8 mouse cellular contexts compared by ENCODE assay signal in genomic region chr5:4962063-4962610, GRCm38 (mm10).
DNase-seq lines count a peak whose midpoint lies in the region; ATAC-seq and TF ChIP-seq lines count a peak whose summit lies in the region.

No protein-coding gene starts in this region.

- no peaks in the 10 kb centered on the region for H3K36me3 ChIP-seq in embryonic facial prominence, embryonic 13.5 days
- no peaks in the 10 kb centered on the region for H3K36me3 ChIP-seq in heart, embryonic 13.5 days
- no peaks in the 10 kb centered on the region for H3K36me3 ChIP-seq in kidney, embryonic 15.5 days
- no peaks in the 10 kb centered on the region for H3K36me3 ChIP-seq in limb, embryonic 15.5 days
- H3K36me3 ChIP-seq in midbrain, postnatal 0 days (ENCODE audit: insufficient read depth, low read length), result no peaks in the 10 kb centered on the region
- H3K36me3 ChIP-seq in stomach, embryonic 14.5 days (ENCODE audit: control insufficient read depth, insufficient read depth, low read length), result no peaks in the 10 kb centered on the region

- no peak overlapping the region for H3K4me3 ChIP-seq in bone marrow, adult 2 months (replicated peaks; ENCODE audit: control insufficient read depth, low read depth, low read length)
- no peak overlapping the region for H3K4me3 ChIP-seq in embryonic facial prominence, embryonic 13.5 days
- H3K4me3 ChIP-seq in heart, embryonic 13.5 days, result no peak overlapping the region
- H3K4me3 ChIP-seq in kidney, embryonic 15.5 days (replicated peaks), result no peak overlapping the region
- H3K4me3 ChIP-seq in limb, embryonic 15.5 days, result no peak overlapping the region
- H3K4me3 ChIP-seq in midbrain, postnatal 0 days (ENCODE audit: low read depth, low read length), result no peak overlapping the region
- no peak overlapping the region for H3K4me3 ChIP-seq in stomach, embryonic 14.5 days (ENCODE audit: low read depth, low read length)

- peak; percentile 76; the same call in 1 of the 2 replicates for ATAC-seq in embryonic facial prominence, embryonic 13.5 days (ENCODE audit: insufficient number of reproducible peaks, insufficient read depth, low FRiP score, low TSS enrichment, low read depth)
- no peak for ATAC-seq in heart, embryonic 13.5 days (ENCODE audit: extremely low read depth, insufficient number of reproducible peaks, low FRiP score, low TSS enrichment)
- peak; percentile 75 for ATAC-seq in kidney, embryonic 15.5 days (replicated peaks; ENCODE audit: low FRiP score)
- ATAC-seq in limb, embryonic 15.5 days (ENCODE audit: insufficient number of reproducible peaks, low FRiP score, low TSS enrichment, low read depth), result peak; percentile 73
- peak; percentile 86 for ATAC-seq in midbrain, postnatal 0 days (ENCODE audit: low FRiP score)
- ATAC-seq in stomach, embryonic 14.5 days (ENCODE audit: insufficient number of reproducible peaks, insufficient read depth, low FRiP score, low read depth), result peak; percentile 68; the same call in 1 of the 2 replicates

- no peaks in the 10 kb centered on the region for H3K9me3 ChIP-seq in embryonic facial prominence, embryonic 13.5 days
- H3K9me3 ChIP-seq in heart, embryonic 13.5 days, result no peaks in the 10 kb centered on the region
- no peaks in the 10 kb centered on the region for H3K9me3 ChIP-seq in kidney, embryonic 15.5 days (replicated peaks)
- no peaks in the 10 kb centered on the region for H3K9me3 ChIP-seq in limb, embryonic 15.5 days
- no peaks in the 10 kb centered on the region for H3K9me3 ChIP-seq in midbrain, postnatal 0 days (ENCODE audit: low read length)
- no peaks in the 10 kb centered on the region for H3K9me3 ChIP-seq in stomach, embryonic 14.5 days (ENCODE audit: control insufficient read depth, low read depth, low read length)

- H3K9ac ChIP-seq in embryonic facial prominence, embryonic 13.5 days, result no peak overlapping the region
- H3K9ac ChIP-seq in heart, embryonic 13.5 days, result no peak overlapping the region
- H3K9ac ChIP-seq in kidney, embryonic 15.5 days, result no peak overlapping the region
- no peak overlapping the region for H3K9ac ChIP-seq in limb, embryonic 15.5 days
- no peak overlapping the region for H3K9ac ChIP-seq in midbrain, postnatal 0 days (replicated peaks; ENCODE audit: low read length, poor library complexity, severe bottlenecking)
- no peak overlapping the region for H3K9ac ChIP-seq in stomach, embryonic 14.5 days (replicated peaks; ENCODE audit: low read depth, low read length)

- DNase-seq in CD4-positive, CD25-positive, alpha-beta regulatory T cell, adult 2 months (ENCODE audit: low read depth, low spot score), result peak; percentile 55
- DNase-seq in midbrain, postnatal 0 days (ENCODE audit: low spot score), result peak; percentile 93

- 55% methylated on average over 15 of the region's 15 CpGs for WGBS in bone marrow, adult 2 months
- WGBS in embryonic facial prominence, embryonic 13.5 days, result 52% methylated on average over 15 of the region's 15 CpGs
- 49% methylated on average over 15 of the region's 15 CpGs for WGBS in heart, embryonic 13.5 days
- 55% methylated on average over 15 of the region's 15 CpGs for WGBS in kidney, embryonic 15.5 days
- WGBS in limb, embryonic 15.5 days, result 53% methylated on average over 15 of the region's 15 CpGs
- 49% methylated on average over 15 of the region's 15 CpGs for WGBS in midbrain, postnatal 0 days
- WGBS in stomach, embryonic 14.5 days, result 50% methylated on average over 15 of the region's 15 CpGs

- no peaks in the 10 kb centered on the region for H3K27me3 ChIP-seq in embryonic facial prominence, embryonic 13.5 days
- H3K27me3 ChIP-seq in heart, embryonic 13.5 days (replicated peaks), result no peaks in the 10 kb centered on the region
- no peaks in the 10 kb centered on the region for H3K27me3 ChIP-seq in kidney, embryonic 15.5 days
- H3K27me3 ChIP-seq in limb, embryonic 15.5 days, result no peaks in the 10 kb centered on the region
- H3K27me3 ChIP-seq in midbrain, postnatal 0 days (ENCODE audit: insufficient read depth, low read length), result no peaks in the 10 kb centered on the region
- H3K27me3 ChIP-seq in stomach, embryonic 14.5 days (ENCODE audit: control insufficient read depth, insufficient read depth, low read length), result no peaks in the 10 kb centered on the region

- H3K4me1 ChIP-seq in bone marrow, adult 2 months (ENCODE audit: control insufficient read depth, insufficient read depth, low read length), result no peaks in the 10 kb centered on the region
- H3K4me1 ChIP-seq in embryonic facial prominence, embryonic 13.5 days, result peaks cover 10% of the 10 kb centered on the region
- peaks cover 31% of the 10 kb centered on the region for H3K4me1 ChIP-seq in heart, embryonic 13.5 days
- 0 out of 2 replicates have a peak, but pooled peaks cover 3% of the 10 kb centered on the region for H3K4me1 ChIP-seq in kidney, embryonic 15.5 days
- H3K4me1 ChIP-seq in limb, embryonic 15.5 days, result no peaks in the 10 kb centered on the region; the same call in 1 of the 2 replicates
- no peaks in the 10 kb centered on the region for H3K4me1 ChIP-seq in midbrain, postnatal 0 days (ENCODE audit: insufficient read depth, low read length)
- H3K4me1 ChIP-seq in stomach, embryonic 14.5 days (ENCODE audit: control insufficient read depth, insufficient read depth, low read length), result peaks cover 12% of the 10 kb centered on the region

- TF ChIP-seq CTCF in bone marrow, adult 2 months (IDR thresholded peaks at IDR 0.05; ENCODE audit: control insufficient read depth, insufficient read depth, low read length), result peak; percentile 59
- peak; percentile 99 for TF ChIP-seq CTCF in midbrain, postnatal 0 days (IDR thresholded peaks at IDR 0.05)

- TF ChIP-seq POLR2A in bone marrow, adult 2 months (IDR thresholded peaks at IDR 0.05; ENCODE audit: borderline replicate concordance, control insufficient read depth, low read depth, low read length), result no peak

- no peak overlapping the region for H3K4me2 ChIP-seq in embryonic facial prominence, embryonic 13.5 days
- 0 out of 2 replicates have a peak overlapping the region, but pooled peaks have one; percentile 16 for H3K4me2 ChIP-seq in heart, embryonic 13.5 days
- H3K4me2 ChIP-seq in kidney, embryonic 15.5 days, result no peak overlapping the region
- H3K4me2 ChIP-seq in limb, embryonic 15.5 days, result no peak overlapping the region
- no peak overlapping the region for H3K4me2 ChIP-seq in midbrain, postnatal 0 days (ENCODE audit: low read depth, low read length, poor library complexity, severe bottlenecking)
- H3K4me2 ChIP-seq in stomach, embryonic 14.5 days (replicated peaks; ENCODE audit: low read depth, low read length), result no peak overlapping the region

- H3K27ac ChIP-seq in bone marrow, adult 2 months (ENCODE audit: control insufficient read depth, insufficient read depth, low read depth, low read length, poor library complexity), result no peak overlapping the region
- peak overlapping the region; percentile 23; the same call in 1 of the 2 replicates for H3K27ac ChIP-seq in embryonic facial prominence, embryonic 13.5 days
- no peak overlapping the region for H3K27ac ChIP-seq in heart, embryonic 13.5 days (replicated peaks)
- no peak overlapping the region for H3K27ac ChIP-seq in kidney, embryonic 15.5 days
- no peak overlapping the region for H3K27ac ChIP-seq in limb, embryonic 15.5 days
- 0 out of 2 replicates have a peak overlapping the region, but pooled peaks have one; percentile 3 for H3K27ac ChIP-seq in midbrain, postnatal 0 days (ENCODE audit: low read depth, low read length)
- no peak overlapping the region for H3K27ac ChIP-seq in stomach, embryonic 14.5 days (ENCODE audit: low read length)

Comparison
In these comparisons a context has a peak if more than half of its experiments do, and no peak if none do; other contexts are left out.
1. H3K27ac ChIP-seq: peak in embryonic facial prominence, embryonic 13.5 days (single experiment) and midbrain, postnatal 0 days (single experiment); none in bone marrow, adult 2 months (single experiment), heart, embryonic 13.5 days (single experiment), kidney, embryonic 15.5 days (single experiment), limb, embryonic 15.5 days (single experiment) and stomach, embryonic 14.5 days (single experiment).